Mouse (Mus musculus) liver, adult 2 months (tissue): ENCODE results near the gene Ppard.

Experiments used
- CTCF ChIP-seq: fragments of 200-500 bp; IDR thresholded peaks from 2 replicates; pipeline ENCODE4 v1.5.1; 2011; ENCODE audit warnings: low read depth, low read length, control low read depth
- POLR2A ChIP-seq: fragments of 200-500 bp; IDR thresholded peaks from 2 replicates; pipeline ENCODE4 v1.6.1; 2011; ENCODE audit warnings: low read length, control low read depth; ENCODE audit not compliant: insufficient read depth; ENCODE audit errors: extremely low read depth

- TF ChIP-seq CTCF (peak; percentile 48), POLR2A (no peak)
Observed at GRCm38 (mm10) chr17:28213236-28213635, 19.3 kb upstream of the Ppard start.
